Mouse (Mus musculus): Measurements from ENCODE around the gene Smc1b. TPM values are rescaled to one million over a fixed set of nuclear protein-coding genes. Genes with fewer than 3 reads are reported as not detected.

Gene Smc1b
- polyA plus RNA-seq, 1 experiment from 2014 or later = 0.12 TPM

- Histone ChIP-seq H3K27me3 (replicated peaks; ENCODE audit: low read depth, poor library complexity, severe bottlenecking) (no peaks in the 10 kb centered on the region), H3K4me1 (no peaks in the 10 kb centered on the region), H3K4me3 (no peak overlapping the region), H3K36me3 (replicated peaks) (no peaks in the 10 kb centered on the region), H3K9me3 (no peaks in the 10 kb centered on the region), H3K27ac (replicated peaks) (no peak overlapping the region)
- 87% methylated on average over 2 of the region's 2 CpGs for WGBS
- no peak for DNase-seq (ENCODE audit: low spot score)
These were observed 59.1 kb downstream of the Smc1b start for GRCm38 (mm10) chr15:85072651-85073050.

GRCm38 (mm10) chr15:85070561-85070960 is 61.2 kb downstream of the Smc1b start:
- DNase-seq (ENCODE audit: low spot score) = peak; percentile 50
- 40% methylated on average over 2 of the region's 2 CpGs for WGBS
- H3K36me3 ChIP-seq (replicated peaks) = no peaks in the 10 kb centered on the region
- no peak overlapping the region for H3K4me3 ChIP-seq
- no peak overlapping the region for H3K27ac ChIP-seq (replicated peaks)
- H3K9me3 ChIP-seq = no peaks in the 10 kb centered on the region
- peaks cover 4% of the 10 kb centered on the region; the same call in 1 of the 2 replicates for H3K4me1 ChIP-seq
- no peaks in the 10 kb centered on the region for H3K27me3 ChIP-seq (replicated peaks; ENCODE audit: low read depth, poor library complexity, severe bottlenecking)

- no peak overlapping the region for H3K4me3 ChIP-seq
- 93% methylated on average over 2 of the region's 2 CpGs for WGBS
- no peaks in the 10 kb centered on the region for H3K27me3 ChIP-seq (replicated peaks; ENCODE audit: low read depth, poor library complexity, severe bottlenecking)
- H3K27ac ChIP-seq (replicated peaks) = no peak overlapping the region
- H3K9me3 ChIP-seq = no peaks in the 10 kb centered on the region
- peaks cover 31% of the 10 kb centered on the region for H3K36me3 ChIP-seq (replicated peaks)
- peaks cover 4% of the 10 kb centered on the region; the same call in 1 of the 2 replicates for H3K4me1 ChIP-seq
- no peak for DNase-seq (ENCODE audit: low spot score)
These were observed 68.3 kb downstream of the Smc1b start for GRCm38 (mm10) chr15:85063421-85063820.

GRCm38 (mm10) chr15:85055186-85055585 is 76.6 kb downstream of the Smc1b start:
- no peaks in the 10 kb centered on the region for H3K9me3 ChIP-seq
- WGBS = 91% methylated on average over 4 of the region's 4 CpGs
- H3K27me3 ChIP-seq (replicated peaks; ENCODE audit: low read depth, poor library complexity, severe bottlenecking) = no peaks in the 10 kb centered on the region
- no peak overlapping the region for H3K27ac ChIP-seq (replicated peaks)
- no peak for DNase-seq (ENCODE audit: low spot score)
- H3K4me3 ChIP-seq = no peak overlapping the region
- peaks cover 59% of the 10 kb centered on the region for H3K36me3 ChIP-seq (replicated peaks)
- no peaks in the 10 kb centered on the region for H3K4me1 ChIP-seq

GRCm38 (mm10) chr15:85054098-85054497 is 77.7 kb downstream of the Smc1b start:
- no peaks in the 10 kb centered on the region for H3K27me3 ChIP-seq (replicated peaks; ENCODE audit: low read depth, poor library complexity, severe bottlenecking)
- DNase-seq (ENCODE audit: low spot score) = no peak
- no peaks in the 10 kb centered on the region for H3K4me1 ChIP-seq
- no peaks in the 10 kb centered on the region for H3K9me3 ChIP-seq
- no peak overlapping the region for H3K27ac ChIP-seq (replicated peaks)
- no peak overlapping the region for H3K4me3 ChIP-seq
- H3K36me3 ChIP-seq (replicated peaks) = peaks cover 62% of the 10 kb centered on the region
- WGBS = 93% methylated on average over 3 of the region's 3 CpGs

GRCm38 (mm10) chr15:85049758-85050157 is 82.0 kb downstream of the Smc1b start:
- Histone ChIP-seq H3K4me3 (no peak overlapping the region), H3K36me3 (replicated peaks) (peaks cover 91% of the 10 kb centered on the region), H3K27ac (replicated peaks) (no peak overlapping the region), H3K4me1 (no peaks in the 10 kb centered on the region), H3K27me3 (replicated peaks; ENCODE audit: low read depth, poor library complexity, severe bottlenecking) (no peaks in the 10 kb centered on the region), H3K9me3 (no peaks in the 10 kb centered on the region)
- DNase-seq (ENCODE audit: low spot score) = no peak
- WGBS = 86% methylated on average over 1 of the region's 1 CpGs

- WGBS = 89% methylated on average over 4 of the region's 4 CpGs
- no peak overlapping the region for H3K27ac ChIP-seq (replicated peaks)
- H3K9me3 ChIP-seq = no peaks in the 10 kb centered on the region
- peaks cover 12% of the 10 kb centered on the region for H3K4me1 ChIP-seq
- H3K36me3 ChIP-seq (replicated peaks) = peaks cover 78% of the 10 kb centered on the region
- no peaks in the 10 kb centered on the region for H3K27me3 ChIP-seq (replicated peaks; ENCODE audit: low read depth, poor library complexity, severe bottlenecking)
- H3K4me3 ChIP-seq = no peak overlapping the region
- DNase-seq (ENCODE audit: low spot score) = no peak
These were observed 83.9 kb downstream of the Smc1b start for GRCm38 (mm10) chr15:85047865-85048264.

- Histone ChIP-seq H3K27ac (replicated peaks) (no peak overlapping the region), H3K27me3 (replicated peaks; ENCODE audit: low read depth, poor library complexity, severe bottlenecking) (no peaks in the 10 kb centered on the region), H3K36me3 (replicated peaks) (peaks cover 66% of the 10 kb centered on the region), H3K4me3 (no peak overlapping the region), H3K4me1 (peaks cover 23% of the 10 kb centered on the region), H3K9me3 (no peaks in the 10 kb centered on the region)
- DNase-seq (ENCODE audit: low spot score) = no peak
- 88% methylated on average over 14 of the region's 14 CpGs for WGBS
These were observed 85.4 kb downstream of the Smc1b start for GRCm38 (mm10) chr15:85046230-85046950.

GRCm38 (mm10) chr15:85043761-85044160 is 88.0 kb downstream of the Smc1b start:
- 73% methylated on average over 5 of the region's 5 CpGs for WGBS
- DNase-seq (ENCODE audit: low spot score) = no peak
- Histone ChIP-seq H3K4me1 (peaks cover 23% of the 10 kb centered on the region), H3K27me3 (replicated peaks; ENCODE audit: low read depth, poor library complexity, severe bottlenecking) (no peaks in the 10 kb centered on the region), H3K4me3 (no peak overlapping the region), H3K36me3 (replicated peaks) (peaks cover 39% of the 10 kb centered on the region), H3K9me3 (no peaks in the 10 kb centered on the region), H3K27ac (replicated peaks) (peak overlapping the region; percentile 30)

- H3K9me3 ChIP-seq = no peaks in the 10 kb centered on the region
- H3K27ac ChIP-seq (replicated peaks) = peak overlapping the region; percentile 30
- H3K4me1 ChIP-seq = peaks cover 28% of the 10 kb centered on the region
- H3K27me3 ChIP-seq (replicated peaks; ENCODE audit: low read depth, poor library complexity, severe bottlenecking) = no peaks in the 10 kb centered on the region
- WGBS = 57% methylated on average over 5 of the region's 5 CpGs
- peaks cover 33% of the 10 kb centered on the region for H3K36me3 ChIP-seq (replicated peaks)
- no peak for DNase-seq (ENCODE audit: low spot score)
- no peak overlapping the region for H3K4me3 ChIP-seq
These were observed 88.6 kb downstream of the Smc1b start for GRCm38 (mm10) chr15:85043116-85043515.

GRCm38 (mm10) chr15:85042361-85042954 is 89.3 kb downstream of the Smc1b start:
- Histone ChIP-seq H3K4me1 (peaks cover 34% of the 10 kb centered on the region), H3K4me3 (no peak overlapping the region), H3K27ac (replicated peaks) (peak overlapping the region; percentile 30), H3K27me3 (replicated peaks; ENCODE audit: low read depth, poor library complexity, severe bottlenecking) (no peaks in the 10 kb centered on the region), H3K36me3 (replicated peaks) (peaks cover 26% of the 10 kb centered on the region), H3K9me3 (no peaks in the 10 kb centered on the region)
- peak; percentile 70 for DNase-seq (ENCODE audit: low spot score)
- 22% methylated on average over 4 of the region's 4 CpGs for WGBS

GRCm38 (mm10) chr15:85041546-85042225 is 90.1 kb downstream of the Smc1b start:
- Histone ChIP-seq H3K4me3 (no peak overlapping the region), H3K27me3 (replicated peaks; ENCODE audit: low read depth, poor library complexity, severe bottlenecking) (no peaks in the 10 kb centered on the region), H3K9me3 (no peaks in the 10 kb centered on the region), H3K27ac (replicated peaks) (peak overlapping the region; percentile 21; the same call in 1 of the 2 replicates), H3K36me3 (replicated peaks) (peaks cover 18% of the 10 kb centered on the region), H3K4me1 (peaks cover 37% of the 10 kb centered on the region)
- DNase-seq (ENCODE audit: low spot score) = no peak
- whole genome bisulfite sequencing = 86% methylated on average over 10 of the region's 10 CpGs

- Histone ChIP-seq H3K36me3 (replicated peaks) (no peaks in the 10 kb centered on the region), H3K27me3 (replicated peaks; ENCODE audit: low read depth, poor library complexity, severe bottlenecking) (peaks cover 19% of the 10 kb centered on the region), H3K27ac (replicated peaks) (peak overlapping the region; percentile 87), H3K4me1 (peaks cover 24% of the 10 kb centered on the region), H3K4me3 (peak overlapping the region; percentile 84), H3K9me3 (peaks cover 3% of the 10 kb centered on the region; the same call in 1 of the 2 replicates)
- 11% methylated on average over 8 of the region's 8 CpGs for WGBS
- DNase-seq (ENCODE audit: low spot score) = no peak
These were observed 94.4 kb downstream of the Smc1b start for GRCm38 (mm10) chr15:85037343-85037690.

All from embryonic facial prominence, embryonic 10.5 days (tissue).